Mouse (Mus musculus) layer of hippocampus, adult 8-10 months (tissue): ENCODE data around the gene Ifna13. TPM values are rescaled to one million over a fixed set of nuclear protein-coding genes. Genes with fewer than 3 reads are reported as not detected.
A peak's percentile ranks its signal among the peaks of the same experiment; 100 is the strongest.

ENCODE experiments used
- DNase-seq, 2 experiments: peaks; one replicate each; pipeline ENCODE4 v3.0.0; 2022; ENCODE audit warnings: low spot score in 2 of 2
- total RNA-seq, 4 experiments: library from RNA; stranded (reverse); gene quantifications; 2 replicates each; pipeline ENCODE4 v1.2.4; 2022

The Ifna13 gene
- total RNA-seq = not detected

GRCm38 (mm10) chr4:88644359-88644758 is at the start of gene Ifna13:
Gene Ifna13, minus strand, starts transcription at chr4:88644459.
- DNase-seq = no peak

GRCm38 (mm10) chr4:88693392-88693791 is 49.1 kb upstream of the Ifna13 start:
- no peak for DNase-seq

- DNase-seq = no peak
These were observed 48.3 kb upstream of the Ifna13 start for GRCm38 (mm10) chr4:88692537-88692936.

GRCm38 (mm10) chr4:88691259-88691658 is 47.0 kb upstream of the Ifna13 start, which contains the start of gene Ifnab:
Gene Ifnab, minus strand, starts transcription at chr4:88691359.
- DNase-seq = no peak

- DNase-seq = no peak
These were observed 39.6 kb upstream of the Ifna13 start, which contains the start of gene Ifna2 for GRCm38 (mm10) chr4:88683812-88684211. Gene Ifna2, minus strand, starts transcription at chr4:88683912.

- DNase-seq = no peak
These were observed 37.1 kb upstream of the Ifna13 start for GRCm38 (mm10) chr4:88681353-88681752.

- DNase-seq = peak in 1 of 2 experiments; percentile 12
These were observed 36.1 kb upstream of the Ifna13 start for GRCm38 (mm10) chr4:88680362-88680761.

- DNase-seq = no peak
These were observed 32.6 kb upstream of the Ifna13 start, which contains the start of gene Ifna16 for GRCm38 (mm10) chr4:88676824-88677223. Gene Ifna16, minus strand, starts transcription at chr4:88676924.

GRCm38 (mm10) chr4:88655461-88655860 is 11.2 kb upstream of the Ifna13 start:
- DNase-seq = no peak

GRCm38 (mm10) chr4:88653644-88654043 is 9.4 kb upstream of the Ifna13 start:
- no peak for DNase-seq

GRCm38 (mm10) chr4:88642526-88642925 is 1.7 kb downstream of the Ifna13 start:
- DNase-seq = no peak

- peak; percentile 75 to 90 for DNase-seq
These were observed 3.0 kb downstream of the Ifna13 start for GRCm38 (mm10) chr4:88641077-88641831.

GRCm38 (mm10) chr4:88640704-88641076 is 3.6 kb downstream of the Ifna13 start:
- no peak for DNase-seq

- no peak for DNase-seq
These were observed 9.9 kb downstream of the Ifna13 start, which contains the start of gene C87499 for GRCm38 (mm10) chr4:88634311-88634710. Gene C87499, minus strand, starts transcription at chr4:88634411.

GRCm38 (mm10) chr4:88603276-88603675 is 41.0 kb downstream of the Ifna13 start, which contains the start of gene Ifna12:
Gene Ifna12, minus strand, starts transcription at chr4:88603376.
- DNase-seq = no peak

Other genes starting within 250 kb of the Ifna13 start
- gene Hacd4, start 205.5 kb downstream of the Ifna13 start, total RNA-seq = 1 to 10 TPM; 1.0 to 2.8 (median 2.0) TPM
- gene Ifnb1, start 121.7 kb downstream of the Ifna13 start, total RNA-seq = not detected
- gene Ifna15, start 86.2 kb downstream of the Ifna13 start, total RNA-seq = not detected
- gene Ifna14, start 72.7 kb downstream of the Ifna13 start, total RNA-seq = not detected
- gene Ifna9, start 52.1 kb downstream of the Ifna13 start, total RNA-seq = not detected
- gene Ifna12, start 41.1 kb downstream of the Ifna13 start, total RNA-seq = not detected
- gene C87499, start 10.0 kb downstream of the Ifna13 start, total RNA-seq = not detected
- gene Ifna16, start 32.5 kb upstream of the Ifna13 start, total RNA-seq = not detected
- not detected for gene Ifna2, start 39.5 kb upstream of the Ifna13 start, total RNA-seq
- gene Ifnab, start 46.9 kb upstream of the Ifna13 start, total RNA-seq = not detected
- 1 to 10 TPM in 1 of 4 experiments, under 1 TPM in 3; 0.72 to 1.7 (median 0.82) TPM for gene Gm26566, start 77.3 kb upstream of the Ifna13 start, total RNA-seq
- gene Klhl9, start 78.0 kb upstream of the Ifna13 start, total RNA-seq = 100 to 1,000 TPM in 3 of 4 experiments, 10 to 100 TPM in 1; 96.8 to 117 (median 107) TPM
- gene Gm13271, start 110.4 kb upstream of the Ifna13 start, total RNA-seq = not detected
- gene Gm13283, start 115.7 kb upstream of the Ifna13 start, total RNA-seq = not detected
- gene Gm13290, start 129.4 kb upstream of the Ifna13 start, total RNA-seq = not detected
- not detected for gene Gm13289, start 132.5 kb upstream of the Ifna13 start, total RNA-seq
- gene Gm13272, start 135.4 kb upstream of the Ifna13 start, total RNA-seq = not detected
- gene Ifnz, start 137.7 kb upstream of the Ifna13 start, total RNA-seq = not detected
- not detected for gene Gm13276, start 141.2 kb upstream of the Ifna13 start, total RNA-seq
- gene Gm13277, start 144.2 kb upstream of the Ifna13 start, total RNA-seq = not detected
- gene Gm13278, start 147.1 kb upstream of the Ifna13 start, total RNA-seq = not detected
- not detected for gene Gm13275, start 150.0 kb upstream of the Ifna13 start, total RNA-seq
- gene Gm13279, start 152.9 kb upstream of the Ifna13 start, total RNA-seq = not detected
- not detected for gene Gm13285, start 155.2 kb upstream of the Ifna13 start, total RNA-seq
- not detected for gene Gm13287, start 158.8 kb upstream of the Ifna13 start, total RNA-seq
- not detected for gene Gm13288, start 161.1 kb upstream of the Ifna13 start, total RNA-seq
- gene Ifna7, start 171.8 kb upstream of the Ifna13 start, total RNA-seq = not detected
- not detected for gene Ifna11, start 175.5 kb upstream of the Ifna13 start, total RNA-seq
- not detected for gene Ifna6, start 183.0 kb upstream of the Ifna13 start, total RNA-seq
- gene Ifna5, start 191.1 kb upstream of the Ifna13 start, total RNA-seq = not detected
- gene Ifna4, start 197.4 kb upstream of the Ifna13 start, total RNA-seq = not detected
- gene Ifna1, start 205.6 kb upstream of the Ifna13 start, total RNA-seq = not detected
- gene Ifne, start 235.7 kb upstream of the Ifna13 start, total RNA-seq = not detected